Mouse (Mus musculus): Measurements from ENCODE around the gene Mpzl1. TPM values are rescaled to one million over a fixed set of nuclear protein-coding genes. Genes with fewer than 3 reads are reported as not detected.

Gene Mpzl1
- total and polyA plus RNA-seq, 2 experiments from 2014 or later: 17.9 to 57.5 TPM

- WGBS: 20% methylated on average over 14 of the region's 14 CpGs
- no peaks in the 10 kb centered on the region for H3K9me3 ChIP-seq (replicated peaks; ENCODE audit: control insufficient read depth, low read length)
- peaks cover 6% of the 10 kb centered on the region; the same call in 1 of the 2 replicates for H3K4me1 ChIP-seq (ENCODE audit: control insufficient read depth, insufficient read depth)
- H3K4me3 ChIP-seq (ENCODE audit: low read depth, low read length): no peak overlapping the region
- no peak overlapping the region for H3K27ac ChIP-seq (ENCODE audit: low read depth)
- no peak for DNase-seq (ENCODE audit: low spot score)
- peak; percentile 48 for ATAC-seq (ENCODE audit: insufficient read depth, low read depth)
- peaks cover 88% of the 10 kb centered on the region for H3K36me3 ChIP-seq (replicated peaks; ENCODE audit: control insufficient read depth, insufficient read depth, low read length)
- TF ChIP-seq CTCF (IDR thresholded peaks at IDR 0.05; ENCODE audit: low read depth): no peak
- TF ChIP-seq EP300 (IDR thresholded peaks at IDR 0.05; ENCODE audit: low read depth): no peak
- no peaks in the 10 kb centered on the region for H3K27me3 ChIP-seq (ENCODE audit: control insufficient read depth, insufficient read depth, low read length)
- no peak overlapping the region for H3K9ac ChIP-seq (replicated peaks; ENCODE audit: low read depth, low read length)
- H3K4me2 ChIP-seq (ENCODE audit: low read depth, low read length): no peak overlapping the region
These were observed 21.1 kb upstream of the Mpzl1 start for GRCm38 (mm10) chr1:165655482-165655881.

GRCm38 (mm10) chr1:165655022-165655421 is 20.7 kb upstream of the Mpzl1 start:
- DNase-seq (ENCODE audit: low spot score) (no peak), ATAC-seq (ENCODE audit: insufficient read depth, low read depth) (peak; percentile 50)
- TF ChIP-seq CTCF (IDR thresholded peaks at IDR 0.05; ENCODE audit: low read depth) (peak; percentile 36), EP300 (IDR thresholded peaks at IDR 0.05; ENCODE audit: low read depth) (no peak)
- peaks cover 88% of the 10 kb centered on the region for H3K36me3 ChIP-seq (replicated peaks; ENCODE audit: control insufficient read depth, insufficient read depth, low read length)
- no peak overlapping the region for H3K4me2 ChIP-seq (ENCODE audit: low read depth, low read length)
- H3K27ac ChIP-seq (ENCODE audit: low read depth): 0 out of 2 replicates have a peak overlapping the region, but pooled peaks have one; percentile 18
- no peaks in the 10 kb centered on the region for H3K27me3 ChIP-seq (ENCODE audit: control insufficient read depth, insufficient read depth, low read length)
- 46% methylated on average over 6 of the region's 6 CpGs for WGBS
- H3K4me3 ChIP-seq (ENCODE audit: low read depth, low read length): no peak overlapping the region
- H3K4me1 ChIP-seq (ENCODE audit: control insufficient read depth, insufficient read depth): peaks cover 6% of the 10 kb centered on the region; the same call in 1 of the 2 replicates
- H3K9ac ChIP-seq (replicated peaks; ENCODE audit: low read depth, low read length): no peak overlapping the region
- H3K9me3 ChIP-seq (replicated peaks; ENCODE audit: control insufficient read depth, low read length): no peaks in the 10 kb centered on the region

- 82% methylated on average over 14 of the region's 14 CpGs for WGBS
- peak overlapping the region; percentile 57 for H3K27ac ChIP-seq (ENCODE audit: low read depth)
- no peak for DNase-seq (ENCODE audit: low spot score)
These were observed 19.0 kb upstream of the Mpzl1 start for GRCm38 (mm10) chr1:165653126-165653885.

GRCm38 (mm10) chr1:165652507-165652906 is 18.2 kb upstream of the Mpzl1 start:
- Histone ChIP-seq H3K4me1 (ENCODE audit: control insufficient read depth, insufficient read depth) (peaks cover 6% of the 10 kb centered on the region; the same call in 1 of the 2 replicates), H3K4me2 (ENCODE audit: low read depth, low read length) (no peak overlapping the region), H3K27ac (ENCODE audit: low read depth) (peak overlapping the region; percentile 57), H3K4me3 (ENCODE audit: low read depth, low read length) (no peak overlapping the region), H3K36me3 (replicated peaks; ENCODE audit: control insufficient read depth, insufficient read depth, low read length) (peaks cover 88% of the 10 kb centered on the region), H3K9me3 (replicated peaks; ENCODE audit: control insufficient read depth, low read length) (no peaks in the 10 kb centered on the region), H3K9ac (replicated peaks; ENCODE audit: low read depth, low read length) (no peak overlapping the region), H3K27me3 (ENCODE audit: control insufficient read depth, insufficient read depth, low read length) (no peaks in the 10 kb centered on the region)
- no peak for DNase-seq (ENCODE audit: low spot score)
- TF ChIP-seq CTCF (IDR thresholded peaks at IDR 0.05; ENCODE audit: low read depth) (no peak), EP300 (IDR thresholded peaks at IDR 0.05; ENCODE audit: low read depth) (no peak)
- WGBS: 70% methylated on average over 2 of the region's 2 CpGs
- no peak for ATAC-seq (ENCODE audit: insufficient read depth, low read depth)

More at GRCm38 (mm10) chr1:165653126-165653885, 19.0 kb upstream of the Mpzl1 start:
- Histone ChIP-seq H3K9ac (replicated peaks; ENCODE audit: low read depth, low read length) (no peak overlapping the region), H3K9me3 (replicated peaks; ENCODE audit: control insufficient read depth, low read length) (no peaks in the 10 kb centered on the region), H3K4me2 (ENCODE audit: low read depth, low read length) (no peak overlapping the region), H3K4me1 (ENCODE audit: control insufficient read depth, insufficient read depth) (peaks cover 6% of the 10 kb centered on the region; the same call in 1 of the 2 replicates), H3K4me3 (ENCODE audit: low read depth, low read length) (no peak overlapping the region), H3K36me3 (replicated peaks; ENCODE audit: control insufficient read depth, insufficient read depth, low read length) (peaks cover 90% of the 10 kb centered on the region), H3K27me3 (ENCODE audit: control insufficient read depth, insufficient read depth, low read length) (no peaks in the 10 kb centered on the region)
- TF ChIP-seq CTCF (IDR thresholded peaks at IDR 0.05; ENCODE audit: low read depth): no peak; the same call in 1 of the 2 replicates
- TF ChIP-seq EP300 (IDR thresholded peaks at IDR 0.05; ENCODE audit: low read depth): no peak
- ATAC-seq (ENCODE audit: insufficient read depth, low read depth): peak; percentile 39

- Histone ChIP-seq H3K27me3 (ENCODE audit: control insufficient read depth, insufficient read depth, low read length) (no peaks in the 10 kb centered on the region), H3K9me3 (replicated peaks; ENCODE audit: control insufficient read depth, low read length) (no peaks in the 10 kb centered on the region), H3K9ac (replicated peaks; ENCODE audit: low read depth, low read length) (no peak overlapping the region), H3K4me3 (ENCODE audit: low read depth, low read length) (no peak overlapping the region), H3K4me2 (ENCODE audit: low read depth, low read length) (no peak overlapping the region), H3K4me1 (ENCODE audit: control insufficient read depth, insufficient read depth) (peaks cover 6% of the 10 kb centered on the region; the same call in 1 of the 2 replicates), H3K36me3 (replicated peaks; ENCODE audit: control insufficient read depth, insufficient read depth, low read length) (peaks cover 78% of the 10 kb centered on the region), H3K27ac (ENCODE audit: low read depth) (no peak overlapping the region)
- no peak for DNase-seq (ENCODE audit: low spot score)
- ATAC-seq (ENCODE audit: insufficient read depth, low read depth): no peak
- TF ChIP-seq EP300 (IDR thresholded peaks at IDR 0.05; ENCODE audit: low read depth) (no peak), CTCF (IDR thresholded peaks at IDR 0.05; ENCODE audit: low read depth) (no peak)
- 65% methylated on average over 5 of the region's 5 CpGs for WGBS
These were observed 16.8 kb upstream of the Mpzl1 start for GRCm38 (mm10) chr1:165651158-165651557.
